Mouse (Mus musculus) bone marrow macrophage, adult 2 months (primary cell): ENCODE results near the gene Zfp239.

Experiments
- CTCF ChIP-seq: IDR thresholded peaks from 2 replicates; pipeline ENCODE4 v1.5.1; 2012; ENCODE audit warnings: low read depth, mild to moderate bottlenecking, low read length, moderate library complexity
- POLR2A ChIP-seq: IDR thresholded peaks from 2 replicates; pipeline ENCODE4 v1.6.1; 2012; ENCODE audit warnings: mild to moderate bottlenecking, low read depth, low read length, borderline replicate concordance

DNA sequence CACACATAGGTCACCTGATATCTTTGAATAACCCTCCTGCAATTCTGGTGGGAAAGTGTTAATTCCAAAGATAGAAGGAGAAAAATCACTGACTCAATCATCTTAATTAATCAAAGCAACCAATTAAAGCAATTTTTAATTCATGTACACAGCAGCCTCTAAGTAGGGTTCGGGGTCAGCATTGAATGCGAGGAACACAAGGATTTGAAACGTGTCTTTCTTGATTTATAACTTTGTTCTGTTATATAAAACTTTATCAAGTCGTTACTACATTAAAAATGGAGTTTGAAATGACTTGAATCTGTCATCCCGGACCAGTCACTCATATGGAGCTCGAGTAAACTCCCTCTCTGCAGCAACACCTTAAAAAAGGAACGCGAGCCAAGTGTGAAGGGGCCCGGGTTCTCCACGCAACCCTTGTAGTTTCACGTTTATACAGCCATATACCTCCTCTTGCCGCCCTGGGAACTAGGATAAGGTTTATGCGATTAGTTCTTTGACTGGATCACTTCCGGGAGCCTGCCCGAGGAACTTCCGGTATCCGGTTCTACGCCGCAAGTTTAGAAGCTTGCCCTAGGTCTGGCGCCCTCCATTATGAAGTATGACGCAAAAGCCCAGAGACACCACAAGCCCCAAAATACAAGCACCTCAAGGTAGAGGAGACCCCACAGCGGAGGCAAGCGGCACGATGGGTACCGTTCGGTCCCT, 17.0 kb downstream of the Zfp239 start:
- no peak for TF ChIP-seq POLR2A
- TF ChIP-seq CTCF: no peak
